Mouse (Mus musculus) R1 (cell line): ENCODE measurements at regions not wholly inside any gene's neighbourhood (a gene's known extent, or its start where the extent isn't known, plus 50 kb on each side); places are given as distances from the start of the nearest gene placed in this dataset.

Experiments used
- DNase-seq: peaks from one replicate; pipeline ENCODE4 v3.0.0-alpha.2; 2018; ENCODE audit warnings: low read depth, low spot score

DNA sequence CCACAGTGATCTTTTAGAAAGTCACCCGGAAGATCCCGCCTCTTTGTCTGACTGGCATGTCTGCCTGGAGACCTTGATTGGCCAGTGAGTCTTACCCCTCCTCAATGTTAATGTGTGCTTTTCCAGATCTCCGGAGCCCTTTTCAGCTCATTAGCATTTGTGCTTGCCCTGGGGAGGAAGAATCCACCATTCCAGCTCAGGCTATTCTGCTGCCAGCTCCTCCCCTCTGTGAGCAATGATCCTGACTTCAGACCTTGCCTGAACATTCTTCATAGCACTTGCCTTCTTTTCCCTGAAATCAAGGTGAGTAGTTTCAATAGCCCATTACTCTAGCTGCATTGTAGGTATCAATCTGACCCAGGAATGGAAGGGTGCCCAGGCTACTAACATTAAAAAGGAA lies 102.2 kb upstream of the Gm10767 start:
- DNase-seq = peak; percentile 81

DNA sequence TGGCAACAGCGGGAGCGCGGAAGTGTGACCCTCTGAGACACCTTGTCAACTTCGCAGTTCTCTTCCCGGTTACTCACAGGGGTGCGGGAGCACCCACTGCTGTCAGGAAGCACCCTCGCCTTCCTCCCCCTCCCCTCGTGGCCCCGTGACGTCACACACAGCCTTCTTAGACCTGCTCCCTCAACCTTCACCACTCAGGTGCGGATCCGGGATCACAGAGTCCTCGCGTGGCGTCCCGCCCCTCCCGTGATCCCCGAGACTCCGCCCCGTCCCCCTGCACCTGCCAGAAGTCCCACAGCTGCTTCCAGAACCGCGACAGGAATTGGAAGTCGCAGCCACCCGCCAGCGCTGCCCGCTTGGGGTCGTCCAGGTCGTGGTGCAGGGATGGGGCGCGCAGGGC lies 97.1 kb upstream of the Gm10767 start:
- DNase-seq = peak; percentile 91
